Mouse (Mus musculus): ENCODE data around the gene Acsl3.

- no peak for TF ChIP-seq CTCF (IDR thresholded peaks at IDR 0.05)
- TF ChIP-seq POLR2A (IDR thresholded peaks at IDR 0.05; ENCODE audit: insufficient read depth, low read depth, low read length): no peak
- TF ChIP-seq EP300 (IDR thresholded peaks at IDR 0.05; ENCODE audit: insufficient read depth, low read depth, low read length): no peak
Observed at GRCm38 (mm10) chr1:78684128-78684527, 26.5 kb downstream of the Acsl3 start.
